Mouse (Mus musculus) megakaryocyte, embryonic 14.5 days (primary cell): ENCODE data around the gene 4930522H14Rik. TPM values are rescaled to one million over a fixed set of nuclear protein-coding genes. Genes with fewer than 3 reads are reported as not detected.
A peak's percentile ranks its signal among the peaks of the same experiment; 100 is the strongest.

Experiments
- H3K27me3 ChIP-seq: replicated peaks from 2 replicates; pipeline ENCODE3; 2012; ENCODE audit warnings: inconsistent platforms
- H3K36me3 ChIP-seq: replicated peaks from 2 replicates; pipeline ENCODE3; 2012; ENCODE audit warnings: low read length, inconsistent platforms, mixed read lengths
- H3K4me1 ChIP-seq: 2 replicates; pipeline ENCODE4 v1.6.1; 2012; ENCODE audit warnings: inconsistent platforms
- H3K4me3 ChIP-seq: replicated peaks from 2 replicates; pipeline ENCODE3; 2012; ENCODE audit warnings: moderate library complexity, mild to moderate bottlenecking, inconsistent platforms
- H3K9me3 ChIP-seq: 2 replicates; pipeline ENCODE4 v1.6.1; 2012; ENCODE audit warnings: inconsistent platforms
- FLI1 ChIP-seq: IDR thresholded peaks from 2 replicates; pipeline ENCODE4 v1.6.1; 2012; ENCODE audit warnings: low read length, inconsistent platforms, mixed read lengths
- GATA1 ChIP-seq: IDR thresholded peaks from 3 replicates; pipeline ENCODE4 v1.6.1; 2012; ENCODE audit warnings: mixed read lengths, low read length, inconsistent platforms, borderline replicate concordance
- polyA plus RNA-seq: library from polyadenylated mRNA; stranded (reverse); fragments of >175 nt; gene quantifications from 2 replicates; pipeline ENCODE4 v1.2.3, GENCODE M21; 2012; ENCODE audit warnings: low replicate concordance; ENCODE audit not compliant: insufficient read depth

Gene 4930522H14Rik
- polyA plus RNA-seq, result not detected in 2 replicates

DNA sequence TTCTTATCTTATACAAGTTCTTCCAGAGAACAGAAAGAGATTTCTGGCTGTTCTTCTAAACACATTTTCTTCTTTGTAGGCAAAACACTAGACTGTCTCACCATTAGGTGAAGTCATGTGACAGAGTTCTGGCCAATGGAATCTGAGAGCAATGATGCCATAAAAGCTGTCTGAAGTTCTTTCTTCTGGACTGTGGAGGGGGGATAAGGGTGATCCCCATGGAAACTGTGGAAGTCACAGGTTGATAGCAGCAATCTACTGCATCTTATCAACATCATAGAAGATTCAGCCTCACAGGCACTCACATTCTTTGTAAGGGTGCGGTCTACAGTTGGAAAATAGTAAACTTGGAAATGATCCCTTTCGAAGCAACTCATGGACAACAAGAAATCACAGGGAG, at the start of gene 4930522H14Rik:
Gene 4930522H14Rik, minus strand, starts transcription at position 187 of the 400 bp plus-strand sequence.
- Histone ChIP-seq H3K27me3 (peaks cover 8% of the 10 kb centered on the region), H3K9me3 (no peaks in the 10 kb centered on the region), H3K36me3 (no peaks in the 10 kb centered on the region), H3K4me1 (no peaks in the 10 kb centered on the region), H3K4me3 (no peak within 1 kb of the TSS)
- TF ChIP-seq GATA1 (no peak), FLI1 (no peak)

DNA sequence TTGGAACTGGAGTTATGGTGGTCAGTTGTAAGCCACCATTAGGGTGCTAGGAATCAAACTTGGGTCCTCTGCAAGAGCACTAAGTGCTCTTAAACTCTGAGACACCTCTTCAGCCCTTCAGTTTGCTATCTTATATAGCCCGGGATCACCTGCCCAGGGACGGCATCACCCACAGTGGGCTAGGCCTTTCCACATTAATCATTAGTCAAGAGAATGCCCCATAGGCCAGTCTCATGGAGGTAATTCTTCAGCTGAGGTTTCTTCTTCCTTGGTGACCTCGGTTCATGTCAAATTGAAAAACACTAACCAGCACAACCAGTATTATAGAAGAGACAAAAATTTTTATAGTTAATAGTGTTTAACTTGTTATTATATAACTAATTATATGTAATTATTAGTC, 47.3 kb upstream of the 4930522H14Rik start:
- Histone ChIP-seq H3K4me1 (no peaks in the 10 kb centered on the region), H3K36me3 (no peaks in the 10 kb centered on the region), H3K27me3 (peaks cover 6% of the 10 kb centered on the region), H3K9me3 (no peaks in the 10 kb centered on the region), H3K4me3 (no peak overlapping the region)
- TF ChIP-seq FLI1 (no peak), GATA1 (no peak)

DNA sequence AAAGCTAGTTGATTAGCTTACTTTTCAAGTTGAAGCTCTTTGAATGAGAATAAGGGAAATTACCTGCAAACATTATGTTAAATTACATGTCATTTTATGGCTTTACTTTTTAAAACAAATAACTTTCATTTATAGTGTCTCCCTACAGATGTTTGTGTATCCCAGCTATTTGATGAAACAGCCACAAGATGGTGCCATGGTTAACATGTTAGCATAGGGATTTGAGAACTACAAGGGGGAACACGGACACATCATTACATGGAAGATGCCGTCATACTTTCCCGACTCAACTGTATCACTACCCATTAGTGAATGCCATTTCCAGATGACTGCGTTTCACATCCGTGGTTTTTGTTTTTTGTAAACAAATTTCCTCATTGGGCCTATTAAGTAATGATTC, 45.8 kb upstream of the 4930522H14Rik start:
- peaks cover 9% of the 10 kb centered on the region for H3K27me3 ChIP-seq
- no peaks in the 10 kb centered on the region for H3K4me1 ChIP-seq
- H3K4me3 ChIP-seq, result no peak overlapping the region
- H3K9me3 ChIP-seq, result no peaks in the 10 kb centered on the region
- TF ChIP-seq FLI1, result no peak
- no peak for TF ChIP-seq GATA1
- no peaks in the 10 kb centered on the region for H3K36me3 ChIP-seq

DNA sequence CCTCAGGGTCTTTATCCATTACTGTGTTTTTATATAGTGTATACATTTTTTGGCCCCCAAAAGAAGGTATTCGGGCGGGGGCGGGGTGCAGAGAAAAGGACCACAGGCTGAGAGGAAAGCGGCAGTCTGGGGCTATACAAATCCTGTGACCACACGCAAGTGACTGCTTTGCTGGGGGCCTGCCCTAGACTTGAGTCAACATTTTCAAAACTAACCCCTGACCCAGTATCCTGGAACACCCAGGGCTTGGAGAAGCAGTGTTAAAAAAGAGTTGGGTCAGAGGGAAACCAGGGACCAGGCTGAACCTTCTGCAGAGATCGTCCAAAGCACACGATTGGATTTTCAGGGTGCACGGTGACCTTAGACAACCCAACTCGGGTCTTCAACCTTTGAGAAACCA, 43.7 kb upstream of the 4930522H14Rik start:
- Histone ChIP-seq H3K27me3 (peaks cover 9% of the 10 kb centered on the region), H3K4me1 (no peaks in the 10 kb centered on the region), H3K4me3 (no peak overlapping the region), H3K9me3 (no peaks in the 10 kb centered on the region), H3K36me3 (no peaks in the 10 kb centered on the region)
- TF ChIP-seq GATA1 (no peak), FLI1 (no peak)

DNA sequence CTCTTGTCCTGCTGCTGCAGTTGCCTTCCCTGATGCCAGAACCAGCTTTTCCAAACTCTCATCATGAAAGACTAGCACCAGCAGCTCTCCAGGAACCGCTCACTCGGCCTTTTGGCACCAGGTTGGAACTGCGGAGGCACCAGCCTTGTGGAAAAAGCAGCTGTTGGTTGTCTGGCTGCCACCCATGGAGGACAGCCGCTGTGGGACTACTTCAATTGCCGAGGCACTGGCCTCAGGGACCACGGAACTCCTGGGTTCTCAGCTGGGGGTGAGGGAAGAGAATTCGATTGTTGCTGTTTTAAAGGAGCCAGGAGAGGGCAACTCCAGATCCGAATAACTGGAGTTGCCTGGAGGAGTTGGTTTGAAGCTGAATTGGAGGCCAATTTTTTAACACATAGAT, 43.2 kb upstream of the 4930522H14Rik start:
- H3K4me3 ChIP-seq, result no peak overlapping the region
- no peaks in the 10 kb centered on the region for H3K9me3 ChIP-seq
- H3K27me3 ChIP-seq, result peaks cover 9% of the 10 kb centered on the region
- no peaks in the 10 kb centered on the region for H3K4me1 ChIP-seq
- no peak for TF ChIP-seq GATA1
- H3K36me3 ChIP-seq, result no peaks in the 10 kb centered on the region

DNA sequence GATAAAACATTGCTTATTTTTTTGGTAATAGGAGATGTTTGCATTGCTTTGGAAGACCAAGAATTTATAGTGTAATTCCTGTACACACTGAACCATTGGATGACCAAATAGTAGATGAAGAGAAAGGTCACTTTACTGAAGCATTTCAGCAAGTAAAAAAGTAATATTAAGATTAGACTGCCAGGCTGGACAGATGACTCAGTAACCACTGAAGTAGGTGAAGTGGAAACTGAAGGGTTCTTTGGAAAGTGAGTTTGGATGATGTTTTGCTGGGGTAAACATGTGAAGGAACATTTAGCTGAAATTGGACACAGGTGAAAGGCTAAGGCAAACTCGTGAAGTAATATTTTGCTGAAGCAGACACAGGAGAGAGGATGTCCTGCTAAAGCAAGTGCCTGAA, 41.5 kb upstream of the 4930522H14Rik start:
- no peak for TF ChIP-seq FLI1
- no peak for TF ChIP-seq GATA1
- no peaks in the 10 kb centered on the region for H3K36me3 ChIP-seq
- no peak overlapping the region for H3K4me3 ChIP-seq
- no peaks in the 10 kb centered on the region for H3K4me1 ChIP-seq
- peaks cover 11% of the 10 kb centered on the region for H3K27me3 ChIP-seq
- H3K9me3 ChIP-seq, result no peaks in the 10 kb centered on the region

DNA sequence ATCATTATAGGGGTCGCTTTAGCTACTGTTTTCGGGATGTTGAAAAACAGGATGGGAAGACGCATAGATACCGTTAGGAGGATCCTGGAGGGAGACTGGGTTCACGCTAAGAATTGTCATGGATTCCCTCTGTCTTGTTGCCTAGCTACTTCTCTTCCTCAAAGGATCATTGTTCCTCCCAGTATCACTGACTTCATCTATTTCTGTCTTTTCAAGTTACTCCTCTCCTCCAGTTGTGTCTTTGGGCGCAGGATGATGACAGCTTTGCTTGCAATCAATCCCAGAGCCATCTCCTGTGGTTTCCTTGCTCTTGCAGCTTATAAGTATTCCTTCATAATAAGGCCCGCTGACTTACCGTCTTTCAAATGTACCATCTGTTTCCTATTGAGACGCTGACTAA, 38.3 kb upstream of the 4930522H14Rik start:
- no peaks in the 10 kb centered on the region for H3K4me1 ChIP-seq
- H3K4me3 ChIP-seq, result no peak overlapping the region
- peaks cover 8% of the 10 kb centered on the region for H3K27me3 ChIP-seq
- no peaks in the 10 kb centered on the region for H3K9me3 ChIP-seq
- no peaks in the 10 kb centered on the region for H3K36me3 ChIP-seq
- no peak for TF ChIP-seq GATA1
- TF ChIP-seq FLI1, result no peak

DNA sequence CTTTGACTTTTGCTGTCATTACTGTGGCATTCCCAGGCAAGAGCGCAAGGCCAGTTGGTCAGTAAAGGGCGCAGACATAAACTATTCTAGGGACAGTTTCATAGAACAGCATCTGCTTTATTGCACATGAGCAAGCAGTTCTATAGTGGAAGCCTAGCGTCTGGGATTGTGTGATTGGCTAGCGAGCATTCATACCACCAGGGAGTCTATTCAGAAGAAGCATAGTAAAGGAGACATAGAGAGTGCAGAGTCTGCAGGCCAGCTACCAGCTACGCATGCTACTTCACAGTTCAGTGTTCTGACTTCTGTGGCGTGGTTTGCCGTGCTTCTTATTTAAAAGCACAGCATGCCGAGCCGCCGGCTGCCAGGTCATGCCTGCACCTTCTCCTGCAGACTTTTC, 37.9 kb upstream of the 4930522H14Rik start:
- Histone ChIP-seq H3K36me3 (no peaks in the 10 kb centered on the region), H3K4me3 (no peak overlapping the region), H3K27me3 (peaks cover 5% of the 10 kb centered on the region), H3K9me3 (peaks cover under 1% of the 10 kb centered on the region), H3K4me1 (no peaks in the 10 kb centered on the region)
- TF ChIP-seq GATA1 (no peak), FLI1 (no peak)

DNA sequence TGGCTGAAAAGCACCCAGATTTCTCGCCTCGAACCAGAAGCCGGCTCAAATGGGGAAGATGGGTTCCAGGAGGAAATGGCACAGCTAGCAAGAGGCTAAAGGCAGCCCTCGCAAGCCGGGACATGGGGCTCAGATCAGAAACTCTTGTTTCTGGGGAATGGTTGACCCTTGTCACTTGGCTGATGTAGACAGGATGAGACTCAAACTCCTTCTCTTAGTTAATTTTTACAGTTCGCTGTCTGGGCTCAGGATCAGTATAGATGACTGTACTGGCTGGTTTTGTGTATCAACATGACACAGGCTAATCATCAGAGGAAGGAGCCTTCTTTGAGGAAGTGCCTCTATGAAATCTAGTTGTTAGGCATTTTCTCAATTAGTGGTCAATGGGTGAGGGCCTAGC, 33.6 kb upstream of the 4930522H14Rik start:
- peaks cover 5% of the 10 kb centered on the region for H3K9me3 ChIP-seq
- H3K4me3 ChIP-seq, result no peak overlapping the region
- no peaks in the 10 kb centered on the region for H3K4me1 ChIP-seq
- TF ChIP-seq FLI1, result no peak
- TF ChIP-seq GATA1, result no peak
- H3K27me3 ChIP-seq, result peaks cover 2% of the 10 kb centered on the region
- no peaks in the 10 kb centered on the region for H3K36me3 ChIP-seq

DNA sequence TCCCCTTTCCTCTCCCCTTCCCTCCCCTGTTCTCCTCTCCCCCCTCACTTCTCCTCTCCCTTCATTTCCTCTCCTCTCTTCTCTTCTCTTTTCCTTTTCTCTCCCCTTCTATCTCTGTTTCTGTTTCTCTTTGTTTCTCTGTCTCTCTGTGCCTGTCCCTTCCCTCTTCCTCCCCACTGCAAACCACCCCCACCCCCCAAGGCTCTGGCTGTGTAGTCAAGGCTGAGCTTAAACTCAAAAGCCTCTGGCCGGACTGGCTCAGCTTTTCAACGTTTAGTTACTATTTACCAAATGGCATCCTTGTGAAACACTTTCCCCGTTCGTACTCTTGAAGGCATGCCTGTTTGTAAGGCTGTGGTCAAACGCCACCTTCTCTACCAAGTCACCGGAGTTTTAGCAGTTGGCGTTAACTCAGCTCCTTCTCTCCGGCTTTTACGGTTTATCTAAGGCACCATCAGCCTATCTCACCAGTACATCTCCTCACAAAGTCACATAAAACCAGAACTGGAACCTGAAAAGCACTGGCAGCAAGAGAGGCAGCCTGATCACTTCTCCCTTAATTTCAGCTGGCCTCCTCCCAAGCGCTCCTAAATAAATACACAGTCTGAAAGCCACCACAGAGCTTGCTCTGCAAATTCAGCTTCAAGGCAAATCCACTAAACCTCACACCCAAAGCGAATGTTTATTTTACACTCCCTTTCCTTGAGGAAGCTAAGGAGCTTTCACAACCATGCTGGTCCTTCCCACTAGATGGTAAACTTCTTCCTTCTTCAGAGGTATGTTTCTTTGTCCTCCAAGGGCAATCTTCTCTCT, 19.4 kb upstream of the 4930522H14Rik start:
- TF ChIP-seq GATA1 (no peak), FLI1 (no peak)

More for the DNA sequence above, 19.4 kb upstream of the 4930522H14Rik start:
- Histone ChIP-seq H3K4me3 (peak overlapping the region; percentile 67), H3K27me3 (peaks cover 6% of the 10 kb centered on the region), H3K36me3 (no peaks in the 10 kb centered on the region), H3K4me1 (peaks cover 4% of the 10 kb centered on the region; the same call in 1 of the 2 replicates), H3K9me3 (peaks cover 6% of the 10 kb centered on the region)
